Mouse (Mus musculus): Measurements from ENCODE around the gene Stag2. TPM values are rescaled to one million over a fixed set of nuclear protein-coding genes. Genes with fewer than 3 reads are reported as not detected.
A peak's percentile ranks its signal among the peaks of the same experiment; 100 is the strongest.

The Stag2 gene
- polyA plus RNA-seq, 1 experiment from 2014 or later: 28.6 TPM

DNA sequence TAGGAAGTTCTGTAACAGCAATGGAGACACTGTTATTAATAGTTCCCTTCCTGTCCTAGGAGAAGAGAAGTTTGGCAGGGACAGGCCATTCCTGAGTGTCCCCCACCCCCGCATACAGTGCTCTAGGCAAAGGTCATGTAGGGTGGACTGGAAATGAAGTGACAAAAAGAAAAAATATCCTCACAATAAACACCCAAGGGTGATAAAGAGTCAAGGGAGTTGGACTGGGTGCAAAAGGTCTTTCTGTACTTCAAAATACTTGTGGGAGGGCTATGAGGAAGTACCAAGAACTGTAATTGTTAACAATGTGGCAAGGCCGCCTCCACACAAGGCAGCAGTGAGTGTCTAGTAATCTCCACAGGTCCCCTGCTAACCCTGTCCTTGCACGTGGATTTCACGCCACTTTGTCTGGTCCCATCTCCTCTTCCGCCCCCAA is 1.1 kb upstream of the Stag2 start:
- Histone ChIP-seq H3K27me3 (ENCODE audit: control insufficient read depth, insufficient read depth, low read depth, low read length) (no peaks in the 10 kb centered on the region), H3K27ac (ENCODE audit: low read length) (peak overlapping the region; percentile 90), H3K9me3 (replicated peaks; ENCODE audit: control insufficient read depth, low read length) (no peaks in the 10 kb centered on the region), H3K4me2 (ENCODE audit: low read depth, low read length) (peak overlapping the region; percentile 56), H3K4me1 (ENCODE audit: control insufficient read depth, low read depth, low read length) (peaks cover 4% of the 10 kb centered on the region), H3K36me3 (ENCODE audit: control insufficient read depth, insufficient read depth) (no peaks in the 10 kb centered on the region), H3K4me3 (ENCODE audit: low read depth, low read length) (peak overlapping the region; percentile 68), H3K9ac (ENCODE audit: low read depth, low read length) (peak overlapping the region; percentile 76)
- 31% methylated on average over 5 of the region's 5 CpGs for WGBS (ENCODE audit: insufficient replicate concordance)
- no peak for ATAC-seq (ENCODE audit: low read depth)

DNA sequence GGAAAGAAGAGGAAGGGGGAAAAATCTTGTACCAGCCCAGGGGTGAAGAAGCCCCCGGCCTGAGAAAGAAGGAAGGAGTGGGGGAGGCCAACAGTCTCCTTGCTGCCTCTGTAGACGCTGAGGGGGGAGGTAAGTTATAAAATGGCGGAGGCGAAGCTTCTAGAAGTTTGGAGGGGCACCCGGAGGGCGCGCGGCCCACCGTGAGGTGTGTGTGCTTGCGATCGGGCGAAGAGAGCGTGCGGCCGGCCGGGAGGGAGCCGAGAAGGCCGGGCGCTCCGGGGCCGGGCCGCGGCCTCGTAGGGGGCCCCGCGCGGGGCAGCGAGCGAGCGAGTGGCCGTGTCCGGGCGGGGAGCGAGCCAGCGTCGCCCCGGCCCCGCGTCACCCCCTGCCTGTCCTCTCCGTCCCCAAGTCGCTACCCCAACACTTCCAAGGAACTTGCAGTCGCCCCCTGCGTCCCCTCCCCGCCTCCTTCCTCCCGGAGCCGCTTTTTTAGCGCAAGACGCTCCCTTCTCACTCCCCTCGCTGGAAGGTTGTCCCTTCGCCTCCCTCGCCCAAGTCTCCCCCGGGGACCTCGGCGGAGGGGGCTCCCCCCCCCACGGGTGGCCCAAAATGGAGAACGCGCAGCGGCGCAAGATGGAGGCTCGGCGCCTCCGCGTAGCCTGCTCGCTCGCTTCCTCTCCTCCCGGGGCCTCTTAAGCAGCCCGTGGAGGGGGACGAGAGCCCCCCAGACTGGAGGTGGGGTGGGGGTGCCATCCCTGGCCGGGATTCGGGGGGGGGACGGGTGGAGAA is 634 bp downstream of the Stag2 start:
- ATAC-seq (ENCODE audit: low read depth): peak; percentile 0; the same call in 1 of the 2 replicates
- H3K9ac ChIP-seq (ENCODE audit: low read depth, low read length): peak overlapping the region; percentile 92
- WGBS (ENCODE audit: insufficient replicate concordance): 25% methylated on average over 48 of the region's 71 CpGs

GRCm38 (mm10) chrX:42150346-42151023 is 1.4 kb downstream of the Stag2 start:
- H3K36me3 ChIP-seq (ENCODE audit: control insufficient read depth, insufficient read depth): no peaks in the 10 kb centered on the region
- H3K4me2 ChIP-seq (ENCODE audit: low read depth, low read length): peak overlapping the region; percentile 53
- H3K9me3 ChIP-seq (replicated peaks; ENCODE audit: control insufficient read depth, low read length): no peaks in the 10 kb centered on the region
- H3K27ac ChIP-seq (ENCODE audit: low read length): peak overlapping the region; percentile 95
- peak; percentile 48 for ATAC-seq (ENCODE audit: low read depth)
- peaks cover 4% of the 10 kb centered on the region for H3K4me1 ChIP-seq (ENCODE audit: control insufficient read depth, low read depth, low read length)
- peak overlapping the region; percentile 76 for H3K4me3 ChIP-seq (ENCODE audit: low read depth, low read length)
- peak overlapping the region; percentile 92 for H3K9ac ChIP-seq (ENCODE audit: low read depth, low read length)
- WGBS (ENCODE audit: insufficient replicate concordance): 13% methylated on average over 22 of the region's 40 CpGs
- no peaks in the 10 kb centered on the region for H3K27me3 ChIP-seq (ENCODE audit: control insufficient read depth, insufficient read depth, low read depth, low read length)

More for the DNA sequence above, 634 bp downstream of the Stag2 start:
- no peaks in the 10 kb centered on the region for H3K9me3 ChIP-seq (replicated peaks; ENCODE audit: control insufficient read depth, low read length)
- peaks cover 4% of the 10 kb centered on the region for H3K4me1 ChIP-seq (ENCODE audit: control insufficient read depth, low read depth, low read length)
- no peaks in the 10 kb centered on the region for H3K36me3 ChIP-seq (ENCODE audit: control insufficient read depth, insufficient read depth)
- H3K27ac ChIP-seq (ENCODE audit: low read length): peak overlapping the region; percentile 94
- H3K4me3 ChIP-seq (ENCODE audit: low read depth, low read length): peak overlapping the region; percentile 76
- peak overlapping the region; percentile 53 for H3K4me2 ChIP-seq (ENCODE audit: low read depth, low read length)
- H3K27me3 ChIP-seq (ENCODE audit: control insufficient read depth, insufficient read depth, low read depth, low read length): no peaks in the 10 kb centered on the region

DNA sequence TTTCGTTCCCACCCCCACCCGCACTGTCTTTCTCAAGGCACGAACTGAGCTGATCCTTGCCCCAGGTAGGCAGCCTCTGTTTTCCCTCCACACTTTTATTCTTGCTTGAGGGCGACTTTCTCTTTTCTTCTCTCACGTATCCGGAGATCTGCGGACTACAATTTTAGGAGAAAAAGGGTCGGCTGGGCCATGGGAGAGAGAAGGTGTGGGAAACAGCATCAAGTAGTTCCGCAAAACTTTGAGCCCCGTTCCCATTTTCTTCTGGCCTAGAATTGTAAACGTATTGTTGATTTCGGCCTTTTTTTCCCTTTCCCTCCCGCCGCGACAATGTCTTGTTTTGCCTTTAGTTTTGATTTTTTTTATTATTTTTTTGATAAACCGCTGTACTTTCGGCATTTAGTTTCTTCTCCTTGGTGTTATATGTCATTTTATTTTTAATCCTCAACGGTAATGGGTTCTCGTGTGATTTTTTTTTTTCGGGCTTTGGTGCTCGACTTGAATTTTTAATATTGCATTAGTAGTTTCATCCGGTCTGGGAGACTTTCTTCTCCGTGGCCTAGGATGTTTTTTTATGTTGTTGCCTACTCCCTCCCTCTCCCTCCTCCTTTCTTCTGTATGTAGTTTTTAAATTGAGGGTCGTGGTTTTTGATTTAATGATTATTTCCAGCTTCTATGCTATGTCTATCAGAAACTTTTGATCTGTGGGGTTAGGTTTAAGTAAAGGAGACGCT is 2.1 kb downstream of the Stag2 start:
- ATAC-seq (ENCODE audit: low read depth): no peak
- H3K9ac ChIP-seq (ENCODE audit: low read depth, low read length): peak overlapping the region; percentile 76
- 12% methylated on average over 25 of the region's 25 CpGs for WGBS (ENCODE audit: insufficient replicate concordance)
- no peaks in the 10 kb centered on the region for H3K9me3 ChIP-seq (replicated peaks; ENCODE audit: control insufficient read depth, low read length)
- H3K36me3 ChIP-seq (ENCODE audit: control insufficient read depth, insufficient read depth): no peaks in the 10 kb centered on the region
- H3K4me3 ChIP-seq (ENCODE audit: low read depth, low read length): peak overlapping the region; percentile 76
- peak overlapping the region; percentile 61 for H3K4me2 ChIP-seq (ENCODE audit: low read depth, low read length)
- peak overlapping the region; percentile 95 for H3K27ac ChIP-seq (ENCODE audit: low read length)
- no peaks in the 10 kb centered on the region for H3K27me3 ChIP-seq (ENCODE audit: control insufficient read depth, insufficient read depth, low read depth, low read length)
- H3K4me1 ChIP-seq (ENCODE audit: control insufficient read depth, low read depth, low read length): peaks cover 4% of the 10 kb centered on the region

DNA sequence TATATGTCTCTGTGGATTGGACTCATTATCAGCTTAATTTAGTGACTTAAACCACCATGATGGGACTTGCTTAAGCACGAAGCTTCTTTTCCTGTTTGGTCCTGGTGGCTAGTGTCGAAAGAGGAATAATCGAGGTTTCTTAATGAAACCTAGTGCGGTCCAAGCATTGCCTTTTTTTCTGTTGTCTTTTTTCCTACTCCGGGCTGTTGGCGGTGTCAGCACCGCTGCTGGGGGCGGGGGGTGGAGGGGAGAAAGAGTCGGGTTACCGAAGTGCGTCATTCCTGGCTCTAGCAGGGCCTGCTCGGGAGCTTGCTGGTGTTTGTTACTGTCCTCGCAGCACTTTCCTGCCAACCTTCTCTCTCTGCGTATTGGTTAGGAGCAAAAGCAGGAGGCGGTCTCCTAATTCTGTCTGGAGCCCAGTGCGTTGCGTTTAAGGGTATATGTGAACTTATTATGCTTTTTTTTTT is 2.8 kb downstream of the Stag2 start:
- Histone ChIP-seq H3K27ac (ENCODE audit: low read length) (peak overlapping the region; percentile 95), H3K4me3 (ENCODE audit: low read depth, low read length) (peak overlapping the region; percentile 76), H3K4me2 (ENCODE audit: low read depth, low read length) (peak overlapping the region; percentile 61), H3K27me3 (ENCODE audit: control insufficient read depth, insufficient read depth, low read depth, low read length) (no peaks in the 10 kb centered on the region), H3K4me1 (ENCODE audit: control insufficient read depth, low read depth, low read length) (peaks cover 4% of the 10 kb centered on the region), H3K36me3 (ENCODE audit: control insufficient read depth, insufficient read depth) (no peaks in the 10 kb centered on the region), H3K9me3 (replicated peaks; ENCODE audit: control insufficient read depth, low read length) (no peaks in the 10 kb centered on the region), H3K9ac (ENCODE audit: low read depth, low read length) (peak overlapping the region; percentile 76)
- ATAC-seq (ENCODE audit: low read depth): peak; percentile 55
- WGBS (ENCODE audit: insufficient replicate concordance): 17% methylated on average over 17 of the region's 17 CpGs

- Histone ChIP-seq H3K36me3 (ENCODE audit: control insufficient read depth, insufficient read depth) (no peaks in the 10 kb centered on the region), H3K27ac (ENCODE audit: low read length) (peak overlapping the region; percentile 57), H3K27me3 (ENCODE audit: control insufficient read depth, insufficient read depth, low read depth, low read length) (no peaks in the 10 kb centered on the region), H3K4me2 (ENCODE audit: low read depth, low read length) (peak overlapping the region; percentile 61), H3K9me3 (replicated peaks; ENCODE audit: control insufficient read depth, low read length) (no peaks in the 10 kb centered on the region), H3K4me3 (ENCODE audit: low read depth, low read length) (peak overlapping the region; percentile 76), H3K9ac (ENCODE audit: low read depth, low read length) (peak overlapping the region; percentile 18), H3K4me1 (ENCODE audit: control insufficient read depth, low read depth, low read length) (peaks cover 3% of the 10 kb centered on the region)
- no peak for ATAC-seq (ENCODE audit: low read depth)
- WGBS (ENCODE audit: insufficient replicate concordance): 13% methylated on average over 4 of the region's 4 CpGs
Measured at GRCm38 (mm10) chrX:42153056-42153455, 3.9 kb downstream of the Stag2 start.

- Histone ChIP-seq H3K4me2 (ENCODE audit: low read depth, low read length) (no peak overlapping the region), H3K4me1 (ENCODE audit: control insufficient read depth, low read depth, low read length) (no peaks in the 10 kb centered on the region), H3K27me3 (ENCODE audit: control insufficient read depth, insufficient read depth, low read depth, low read length) (no peaks in the 10 kb centered on the region), H3K27ac (ENCODE audit: low read length) (no peak overlapping the region), H3K9ac (ENCODE audit: low read depth, low read length) (no peak overlapping the region), H3K36me3 (ENCODE audit: control insufficient read depth, insufficient read depth) (no peaks in the 10 kb centered on the region), H3K4me3 (ENCODE audit: low read depth, low read length) (no peak overlapping the region), H3K9me3 (replicated peaks; ENCODE audit: control insufficient read depth, low read length) (no peaks in the 10 kb centered on the region)
- no peak for ATAC-seq (ENCODE audit: low read depth)
- WGBS (ENCODE audit: insufficient replicate concordance): 41% methylated on average over 1 of the region's 1 CpGs
Measured at GRCm38 (mm10) chrX:42165455-42165854, 16.3 kb downstream of the Stag2 start.

DNA sequence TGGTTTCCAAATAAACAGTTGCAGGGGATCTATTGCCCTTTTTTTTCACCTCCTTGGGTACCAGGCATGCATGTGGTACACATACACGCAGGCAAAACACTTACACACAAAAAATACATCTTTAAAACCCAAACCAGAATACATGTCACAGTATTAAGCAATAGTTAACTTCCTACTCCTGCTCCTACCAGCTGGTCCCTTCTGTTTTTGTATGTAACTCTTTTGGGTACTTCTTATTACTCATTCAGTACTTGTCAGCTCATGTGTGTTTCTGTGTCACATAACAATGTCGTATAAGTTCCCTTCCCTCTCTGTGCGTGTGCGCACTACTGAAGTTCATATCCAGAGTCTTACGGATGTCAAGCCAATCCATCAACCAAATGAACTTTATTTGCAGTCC is 21.7 kb downstream of the Stag2 start:
- WGBS (ENCODE audit: insufficient replicate concordance): 72% methylated on average over 5 of the region's 5 CpGs
- no peak for ATAC-seq (ENCODE audit: low read depth)

More for the DNA sequence above, 21.7 kb downstream of the Stag2 start:
- H3K36me3 ChIP-seq (ENCODE audit: control insufficient read depth, insufficient read depth): no peaks in the 10 kb centered on the region
- no peaks in the 10 kb centered on the region for H3K27me3 ChIP-seq (ENCODE audit: control insufficient read depth, insufficient read depth, low read depth, low read length)
- no peaks in the 10 kb centered on the region for H3K4me1 ChIP-seq (ENCODE audit: control insufficient read depth, low read depth, low read length)
- H3K27ac ChIP-seq (ENCODE audit: low read length): no peak overlapping the region
- H3K9ac ChIP-seq (ENCODE audit: low read depth, low read length): no peak overlapping the region
- H3K4me3 ChIP-seq (ENCODE audit: low read depth, low read length): no peak overlapping the region
- H3K9me3 ChIP-seq (replicated peaks; ENCODE audit: control insufficient read depth, low read length): no peaks in the 10 kb centered on the region
- no peak overlapping the region for H3K4me2 ChIP-seq (ENCODE audit: low read depth, low read length)
